In genomic region chr5:105684861-105685600, GRCm38 (mm10) we compare ENCODE assay signal across 8 mouse cellular contexts. TPM values are rescaled to one million over a fixed set of nuclear protein-coding genes. Genes with fewer than 3 reads are reported as not detected.
DNase-seq lines count a peak whose midpoint lies in the region; ATAC-seq lines count a peak whose summit lies in the region.

No protein-coding gene starts in this region.

- ATAC-seq in frontal cortex, adult (ENCODE audit: low TSS enrichment) = peak; percentile 69; the same call in 1 of the 2 replicates
- peak; percentile 54 for ATAC-seq in hindbrain, embryonic 13.5 days (ENCODE audit: low FRiP score)
- ATAC-seq in megakaryocyte progenitor cell, adult 5-6 weeks (replicated peaks; ENCODE audit: poor library complexity) = peak; percentile 89

- no peaks in the 10 kb centered on the region for H3K36me3 ChIP-seq in hindbrain, embryonic 13.5 days

- peak; percentile 89 for DNase-seq in R1 (ENCODE audit: low read depth, low spot score)
- peak; percentile 80 for DNase-seq in cerebellum, adult 8-10 months
- DNase-seq in layer of hippocampus, adult 9-11 months = peak; percentile 73
- DNase-seq in right cerebral cortex, postnatal 14 days = peak; percentile 83
- peak; percentile 62 to 79 for DNase-seq in urinary bladder, postnatal 36 days (ENCODE audit: low spot score in 2 of 2)

- WGBS in hindbrain, embryonic 13.5 days = 32% methylated on average over 14 of the region's 14 CpGs

- no peak overlapping the region for H3K27ac ChIP-seq in hindbrain, embryonic 13.5 days

- no peaks in the 10 kb centered on the region for H3K27me3 ChIP-seq in hindbrain, embryonic 13.5 days

- H3K9ac ChIP-seq in hindbrain, embryonic 13.5 days = no peak overlapping the region

- H3K9me3 ChIP-seq in hindbrain, embryonic 13.5 days = no peaks in the 10 kb centered on the region

- peaks cover 12% of the 10 kb centered on the region for H3K4me1 ChIP-seq in hindbrain, embryonic 13.5 days (replicated peaks)

- H3K4me2 ChIP-seq in hindbrain, embryonic 13.5 days = no peak overlapping the region

- no peak overlapping the region for H3K4me3 ChIP-seq in hindbrain, embryonic 13.5 days

RNA-seq across cellular contexts. Expression of gene Lrrc8d, which starts 14.7 kb away (rescaled TPM):
- 32.1 and 32.8 TPM in 2 replicates for polyA plus RNA-seq in hindbrain, embryonic 13.5 days (2015; fragmentation: Nextera tagmentation; extraction: Ambion mirVana)
- 40.7 and 44.9 TPM in 2 replicates for total RNA-seq in megakaryocyte progenitor cell, adult 5-6 weeks (2015)
- 14.2 and 15.6 TPM in 2 replicates for total RNA-seq in megakaryocyte progenitor cell, adult 5-6 weeks (2017)
